Mouse (Mus musculus) heart, adult 8-10 months (tissue): ENCODE data around the gene Casq2. TPM values are rescaled to one million over a fixed set of nuclear protein-coding genes. Genes with fewer than 3 reads are reported as not detected.

Experiments used
- DNase-seq: peaks from one replicate; pipeline ENCODE4 v3.0.0; 2022; ENCODE audit warnings: low spot score
- total RNA-seq, 4 experiments: library from RNA; stranded (reverse); gene quantifications; 2 replicates each; pipeline ENCODE4 v1.2.4; 2022

The Casq2 gene
- total RNA-seq, 4 experiments from 2014 or later: 901 to 1,105 (median 935) TPM

GRCm38 (mm10) chr3:102193488-102194290 is 107.5 kb downstream of the Casq2 start:
- no peak for DNase-seq

GRCm38 (mm10) chr3:102194291-102195051 is 108.3 kb downstream of the Casq2 start:
- peak; percentile 36 for DNase-seq

GRCm38 (mm10) chr3:102195762-102196161 is 109.5 kb downstream of the Casq2 start:
- no peak for DNase-seq

Other genes with a start within 250 kb of the Casq2 start
- gene Mab21l3, start 237.5 kb upstream of the Casq2 start, total RNA-seq: not detected
- 1 to 10 TPM; 1.8 to 2.4 (median 2.2) TPM for gene Slc22a15, start 162.0 kb upstream of the Casq2 start, total RNA-seq
- not detected for gene Nhlh2, start 76.3 kb upstream of the Casq2 start, total RNA-seq
- gene Vangl1, start 118.3 kb downstream of the Casq2 start, total RNA-seq: 10 to 100 TPM; 10.3 to 14.0 (median 11.1) TPM